Mouse (Mus musculus) cerebellum, postnatal 10 days (tissue): ENCODE data around the gene Hoxc11.

Experiments used
- DNase-seq, 2 experiments: peaks; one replicate each; pipeline ENCODE4 v3.0.0; 2021; ENCODE audit warnings: mixed read lengths in 2 of 2

Hoxc11 gene

DNA sequence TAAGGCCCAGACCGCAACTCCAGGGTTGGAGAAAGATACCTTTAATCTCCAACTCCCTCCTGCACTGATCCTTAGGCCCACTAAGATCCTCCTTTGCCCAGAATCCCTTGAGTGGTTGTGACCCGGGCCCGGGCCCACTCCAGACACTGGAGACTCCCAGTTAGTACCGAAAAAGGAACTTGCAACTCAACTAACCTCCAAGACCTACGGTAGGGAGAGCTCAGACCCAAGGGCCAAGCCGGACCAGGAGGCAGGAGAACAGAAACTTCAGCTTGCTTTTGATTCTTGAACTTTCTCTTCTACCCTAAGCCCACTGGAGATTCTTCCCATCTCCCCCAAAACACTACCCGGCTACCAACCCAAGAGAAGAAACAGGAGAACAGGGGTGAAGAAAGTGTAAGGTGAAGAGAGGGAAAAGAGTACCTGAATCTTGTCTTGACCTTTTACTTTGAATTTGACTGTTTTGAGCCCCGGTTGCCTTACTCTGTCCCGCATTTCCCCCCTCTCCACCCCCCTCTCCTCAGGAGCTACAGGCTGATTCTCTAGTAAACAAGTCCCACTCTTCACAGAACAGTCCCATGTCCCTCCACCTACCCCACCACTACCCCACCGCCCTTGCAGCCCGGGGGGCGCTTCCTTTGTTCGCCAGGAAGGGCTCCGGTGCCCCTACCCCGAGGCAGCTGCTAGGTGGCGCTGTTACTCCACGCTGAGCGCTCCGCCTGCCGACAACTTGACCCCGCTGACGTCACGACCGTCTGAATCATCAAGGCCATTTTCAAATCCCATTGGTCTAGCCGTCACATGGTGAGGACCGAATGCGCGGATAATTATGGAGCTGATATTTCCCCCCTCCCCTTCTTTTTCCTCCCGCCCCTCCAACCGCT lies 11.9 kb downstream of the Hoxc11 start:
- peak; percentile 74 to 78 for DNase-seq

DNA sequence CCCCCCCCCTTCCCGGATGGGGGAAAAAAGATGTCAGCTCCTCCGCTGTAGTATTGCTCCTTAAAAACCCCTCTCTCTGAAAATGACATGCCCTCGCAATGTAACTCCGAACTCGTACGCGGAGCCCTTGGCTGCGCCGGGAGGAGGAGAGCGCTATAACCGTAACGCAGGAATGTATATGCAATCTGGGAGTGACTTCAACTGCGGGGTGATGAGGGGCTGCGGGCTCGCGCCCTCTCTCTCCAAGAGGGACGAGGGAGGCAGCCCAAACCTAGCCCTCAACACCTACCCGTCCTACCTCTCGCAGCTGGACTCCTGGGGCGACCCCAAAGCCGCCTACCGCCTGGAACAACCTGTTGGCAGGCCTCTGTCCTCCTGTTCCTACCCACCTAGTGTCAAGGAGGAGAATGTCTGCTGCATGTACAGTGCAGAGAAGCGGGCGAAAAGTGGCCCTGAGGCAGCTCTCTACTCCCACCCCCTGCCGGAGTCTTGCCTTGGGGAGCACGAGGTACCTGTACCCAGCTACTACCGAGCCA lies 12.6 kb downstream of the Hoxc11 start, which contains the start of gene Hoxc10:
TSS of gene Hoxc10 (plus strand) at position 21 of the 536 bp plus-strand sequence.
- no peak for DNase-seq

DNA sequence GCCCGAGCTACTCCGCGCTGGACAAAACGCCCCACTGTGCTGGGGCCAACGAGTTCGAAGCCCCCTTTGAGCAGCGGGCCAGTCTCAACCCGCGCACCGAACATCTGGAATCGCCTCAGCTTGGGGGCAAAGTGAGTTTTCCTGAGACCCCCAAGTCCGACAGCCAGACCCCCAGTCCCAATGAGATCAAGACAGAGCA lies 13.0 kb downstream of the Hoxc11 start, which contains the start of gene Hoxc5:
TSS of gene Hoxc5 (plus strand) at position 132 of the 199 bp plus-strand sequence.
- no peak for DNase-seq

DNA sequence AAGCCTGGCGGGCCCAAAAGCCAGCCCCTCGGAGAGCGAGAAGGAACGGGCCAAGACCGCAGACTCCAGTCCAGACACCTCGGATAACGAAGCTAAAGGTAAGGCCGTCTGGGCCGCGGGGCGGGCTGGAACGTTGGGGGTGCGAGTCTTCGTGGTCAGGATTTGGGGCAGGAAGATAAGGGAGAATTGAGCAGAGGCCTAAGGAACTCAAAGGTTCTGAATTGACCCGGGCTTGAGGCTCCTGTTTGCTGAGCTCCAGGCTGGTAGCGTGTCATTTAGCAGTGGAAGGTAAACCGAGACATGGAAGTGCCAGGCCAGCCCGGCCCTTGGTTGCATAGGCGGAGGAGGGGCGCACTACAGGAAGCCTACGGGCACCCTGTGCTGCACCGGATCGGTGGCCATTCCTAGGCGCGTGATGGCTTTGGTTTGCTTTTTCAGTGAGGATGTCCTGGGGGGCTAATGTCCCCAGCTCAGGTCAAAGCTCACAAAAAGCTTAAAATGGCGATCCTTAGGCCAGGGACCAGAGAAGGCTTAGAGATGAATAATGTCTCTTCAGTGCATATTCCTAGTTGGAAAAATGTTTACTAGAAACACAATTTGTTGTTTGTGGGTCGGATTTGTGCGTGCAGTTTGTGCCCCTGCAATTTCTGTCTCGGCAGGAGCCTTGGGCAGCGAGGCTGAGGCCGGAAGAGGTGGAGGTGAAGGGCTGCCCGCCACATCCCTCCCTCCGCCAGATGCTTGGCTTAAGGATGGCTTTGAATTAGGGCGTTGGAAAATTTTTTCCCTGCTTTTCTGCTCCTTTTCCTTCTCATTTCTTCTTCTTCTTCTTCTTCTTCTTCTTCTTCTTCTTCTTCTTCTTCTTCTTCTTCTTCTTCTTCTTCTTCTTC lies 13.5 kb downstream of the Hoxc11 start:
- no peak for DNase-seq

DNA sequence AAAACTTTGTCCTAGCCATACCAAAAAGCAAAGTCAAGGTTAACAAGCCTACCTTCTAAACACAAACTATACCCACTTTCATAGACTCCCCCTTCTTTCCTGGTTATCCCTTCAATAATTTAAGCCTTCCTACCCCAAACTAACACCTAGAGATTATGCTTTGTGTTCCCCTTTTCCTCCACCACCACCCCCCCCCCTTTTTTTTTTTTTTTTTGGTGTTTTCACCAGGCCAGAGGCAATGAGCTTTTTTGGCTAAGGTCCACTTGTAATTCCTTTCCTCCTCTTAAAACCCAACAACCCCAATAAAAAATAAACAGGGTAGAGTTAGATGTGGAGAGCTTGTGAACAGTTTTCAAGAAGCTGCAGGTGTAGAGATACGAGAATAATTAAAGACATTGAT lies 15.1 kb downstream of the Hoxc11 start:
- DNase-seq: no peak

DNA sequence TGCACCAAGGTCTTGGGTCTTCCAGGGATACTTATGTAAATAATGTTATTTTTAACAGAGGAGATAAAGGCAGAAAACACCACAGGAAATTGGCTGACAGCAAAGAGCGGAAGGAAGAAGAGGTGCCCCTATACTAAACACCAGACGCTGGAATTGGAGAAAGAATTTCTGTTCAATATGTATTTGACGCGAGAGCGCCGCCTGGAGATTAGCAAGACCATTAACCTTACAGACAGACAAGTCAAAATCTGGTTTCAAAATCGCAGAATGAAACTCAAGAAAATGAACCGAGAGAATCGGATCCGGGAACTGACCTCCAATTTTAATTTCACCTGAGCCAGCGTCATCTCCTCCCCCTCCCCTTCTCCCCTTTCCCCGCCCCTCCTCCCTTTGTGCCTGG lies 16.5 kb downstream of the Hoxc11 start:
- DNase-seq: no peak

DNA sequence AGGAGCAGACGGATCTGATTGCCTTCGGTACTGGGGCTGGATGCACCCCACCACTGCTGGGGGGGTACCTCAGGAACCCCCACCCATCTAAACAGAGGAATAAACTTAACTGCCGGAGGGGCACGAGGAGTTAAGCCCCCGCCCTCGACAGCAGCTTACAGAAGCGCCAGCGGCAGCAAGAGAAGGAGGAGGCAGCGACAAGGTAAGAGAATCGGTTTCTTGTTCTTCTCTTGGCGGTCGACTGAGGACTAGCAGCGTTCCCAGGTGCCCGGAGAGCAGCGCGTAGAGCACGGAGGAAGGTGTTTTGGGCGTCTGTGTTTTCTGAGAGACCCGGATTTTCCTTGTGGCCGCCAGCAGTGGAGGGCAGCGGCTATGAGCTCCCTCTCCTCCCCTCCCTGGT lies 18.0 kb downstream of the Hoxc11 start:
- no peak for DNase-seq

DNA sequence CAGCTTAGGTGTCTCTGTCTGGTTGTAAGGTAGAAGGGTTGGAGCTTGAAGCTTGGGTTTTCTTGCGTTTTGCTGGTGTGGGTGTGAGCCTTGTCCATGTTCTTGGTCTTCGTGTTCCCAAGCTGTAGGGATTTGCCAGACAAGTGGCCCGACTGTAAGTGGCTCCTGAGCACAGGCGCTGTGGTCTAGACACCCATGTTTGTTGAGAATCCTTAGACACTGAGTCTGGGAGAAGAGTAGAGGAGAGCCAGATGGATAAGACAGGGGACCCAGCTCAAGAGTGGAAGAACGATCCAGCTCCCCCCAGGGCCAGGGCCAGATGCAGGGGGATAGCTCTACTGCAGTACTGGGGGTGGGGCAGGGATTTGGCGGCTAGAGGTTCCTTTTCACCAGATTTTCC lies 18.5 kb downstream of the Hoxc11 start:
- DNase-seq: no peak

DNA sequence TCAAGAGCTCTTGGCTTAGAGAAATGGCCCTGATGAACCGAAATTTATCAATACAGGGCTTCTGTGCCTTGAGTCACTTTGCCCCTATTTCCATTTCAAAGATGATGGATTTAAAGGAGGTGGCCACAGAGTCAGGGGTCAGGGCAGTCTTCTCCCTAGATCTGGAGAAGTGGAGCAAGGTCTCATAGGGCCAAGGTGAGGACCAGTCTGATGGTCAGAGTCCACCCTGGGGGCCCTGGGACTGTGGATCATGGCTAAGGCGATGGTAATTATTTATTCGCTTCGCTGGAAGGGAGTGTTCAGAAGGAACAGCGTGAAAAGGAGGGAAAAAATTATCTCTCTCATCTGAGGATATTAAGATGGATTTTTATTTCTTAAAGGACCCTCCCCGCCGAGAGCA lies 20.8 kb downstream of the Hoxc11 start:
- no peak for DNase-seq

DNA sequence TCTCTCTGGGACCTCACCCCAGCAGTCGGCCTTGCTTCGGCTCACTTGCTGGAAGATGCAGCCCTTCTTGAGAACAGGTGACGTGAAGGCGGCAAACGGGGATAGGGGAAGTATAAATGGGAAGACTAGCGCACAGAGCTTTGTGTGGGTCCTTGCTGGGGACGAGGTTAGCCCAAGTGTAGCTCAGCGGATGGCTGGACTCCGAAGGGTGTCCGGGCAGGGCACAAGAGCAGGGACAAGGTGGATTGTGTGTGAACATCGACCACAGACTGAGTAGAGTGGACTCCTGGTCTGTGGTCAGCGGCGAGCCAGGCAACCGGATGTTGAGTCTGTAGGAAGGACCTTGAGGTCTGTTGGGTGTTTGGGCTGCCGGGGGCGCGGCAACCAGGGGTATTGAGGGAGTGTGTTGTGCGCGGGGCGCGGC lies 21.5 kb downstream of the Hoxc11 start:
- DNase-seq: no peak

DNA sequence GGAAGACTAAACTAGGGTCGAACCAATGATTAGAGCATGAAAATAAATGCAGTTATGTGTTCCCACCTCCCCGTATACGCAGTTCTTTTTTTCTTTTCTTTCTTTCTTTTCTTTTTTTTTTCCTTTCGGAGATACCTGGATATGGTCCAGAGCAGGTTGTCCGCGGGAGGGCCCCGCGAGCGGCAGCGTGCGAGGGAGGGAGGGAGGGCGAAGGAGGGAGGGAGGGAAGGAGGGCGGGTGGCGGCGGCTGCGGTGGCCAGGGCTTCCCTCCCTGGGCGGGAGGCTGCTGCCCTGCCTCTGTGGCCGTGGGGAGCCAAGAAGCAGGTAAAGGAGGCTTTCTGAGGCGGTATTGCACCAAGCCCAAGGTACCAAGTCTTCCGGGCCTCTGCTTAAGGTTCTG lies 21.9 kb downstream of the Hoxc11 start, which contains the start of gene Hoxc9:
TSS of gene Hoxc9 (plus strand) at position 269 of the 400 bp plus-strand sequence.
- no peak for DNase-seq

DNA sequence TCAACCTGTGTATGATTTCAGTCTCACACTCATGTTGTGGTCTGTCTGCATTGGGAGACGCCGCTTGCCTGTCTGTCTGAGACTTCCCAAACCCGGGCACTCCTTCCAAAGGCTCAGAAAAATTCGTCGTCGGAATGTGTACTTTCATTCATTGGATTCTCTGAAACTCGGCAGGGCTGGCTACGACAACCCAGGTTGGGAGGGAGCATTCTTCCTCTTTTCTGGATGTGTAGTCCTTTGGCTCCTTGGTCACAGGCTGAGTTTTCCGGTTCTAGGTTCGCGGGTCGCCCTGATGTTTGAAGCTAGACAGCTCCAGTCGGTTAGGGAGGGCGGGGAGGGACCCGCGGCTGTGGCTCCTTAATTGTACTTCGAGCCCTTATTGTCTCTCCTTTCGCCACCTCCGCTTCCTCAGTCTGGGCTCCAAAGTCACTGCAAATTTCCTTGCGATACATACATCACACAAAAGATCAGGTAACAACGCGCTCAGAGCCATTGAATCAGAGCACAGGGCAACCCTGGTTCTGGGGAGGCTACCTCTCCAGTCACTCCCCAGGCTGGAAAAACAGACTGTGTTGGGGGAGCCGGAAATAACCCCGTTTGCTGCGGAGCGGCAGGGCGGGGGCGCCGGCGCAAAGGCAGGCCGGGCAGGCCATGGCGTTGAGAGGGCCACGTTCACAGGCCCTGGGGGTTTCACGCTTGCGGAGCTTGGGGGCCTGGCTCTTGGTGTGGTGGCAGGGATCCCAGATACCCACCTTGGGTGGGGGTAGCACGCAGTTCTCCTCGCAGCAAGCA lies 22.6 kb downstream of the Hoxc11 start:
- DNase-seq: no peak

DNA sequence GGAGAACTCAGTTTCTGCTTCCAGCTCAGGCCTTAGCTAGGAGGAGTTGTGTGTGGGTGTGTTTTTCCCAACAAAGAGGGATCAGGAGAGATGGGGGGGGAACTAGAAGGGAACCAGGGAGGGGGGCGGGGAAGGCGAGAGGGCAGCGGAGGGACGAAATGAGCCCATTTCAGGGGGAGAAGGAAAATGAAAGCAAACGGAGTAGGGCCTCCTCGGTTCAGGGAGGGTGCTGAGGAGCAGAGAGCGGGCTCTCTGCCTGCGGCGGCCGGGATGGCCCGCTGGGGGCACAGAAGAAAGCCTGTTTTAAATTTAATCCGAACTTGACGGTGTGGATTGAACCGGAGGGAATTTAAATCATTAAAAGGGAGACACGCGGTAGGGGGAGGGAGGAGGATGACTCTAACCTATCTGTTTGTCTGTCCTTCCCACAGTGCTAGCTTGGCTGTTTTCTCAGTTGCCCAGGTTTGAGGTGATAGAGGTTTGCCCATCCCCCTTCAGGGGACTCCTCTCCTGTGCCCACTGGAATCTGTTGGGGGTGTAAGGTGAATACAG lies 23.3 kb downstream of the Hoxc11 start:
- DNase-seq: no peak

DNA sequence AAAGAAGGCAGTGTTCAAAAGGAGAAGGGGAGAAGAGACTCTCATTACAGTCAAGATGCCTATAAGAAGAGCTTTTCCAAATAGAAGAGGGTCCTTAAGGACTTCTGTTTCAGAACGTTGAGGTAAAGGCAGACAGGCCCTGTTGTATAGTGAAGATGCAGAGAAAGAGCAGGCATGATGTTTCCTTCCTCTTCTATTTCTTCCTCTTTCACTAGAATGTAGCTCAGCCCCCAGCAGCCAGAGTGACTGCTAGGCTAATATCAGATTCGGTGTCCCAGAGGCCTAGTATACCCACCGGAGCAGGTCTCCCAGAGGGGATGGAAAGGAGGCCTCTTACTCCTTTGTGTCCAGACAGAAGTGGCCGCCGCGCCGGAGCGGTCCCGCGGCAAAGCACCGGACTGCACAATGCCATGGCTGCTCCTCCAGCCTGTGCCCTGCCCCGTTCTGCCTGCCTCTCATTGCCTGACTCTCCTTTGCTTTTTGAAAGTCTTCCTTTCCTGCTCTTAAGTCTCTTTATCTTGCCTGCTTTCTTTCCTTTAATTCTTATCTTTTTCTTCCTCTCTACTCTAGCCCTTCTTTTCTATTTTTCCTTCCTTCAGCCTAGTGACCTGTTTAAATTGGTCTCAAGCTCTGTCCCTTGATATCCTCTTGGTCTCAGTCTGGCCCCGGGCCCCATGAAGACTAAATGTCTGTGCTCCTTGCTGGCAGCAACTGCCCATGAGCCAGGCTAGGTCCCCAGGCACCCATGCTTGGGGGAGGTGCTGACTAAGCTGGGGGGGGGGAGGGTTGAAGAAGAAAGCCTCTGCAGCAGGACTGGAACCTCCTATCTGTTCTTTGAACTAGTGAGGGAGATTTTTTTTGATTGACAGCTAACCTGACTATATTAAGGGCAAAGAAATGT lies 24.6 kb downstream of the Hoxc11 start:
- no peak for DNase-seq

DNA sequence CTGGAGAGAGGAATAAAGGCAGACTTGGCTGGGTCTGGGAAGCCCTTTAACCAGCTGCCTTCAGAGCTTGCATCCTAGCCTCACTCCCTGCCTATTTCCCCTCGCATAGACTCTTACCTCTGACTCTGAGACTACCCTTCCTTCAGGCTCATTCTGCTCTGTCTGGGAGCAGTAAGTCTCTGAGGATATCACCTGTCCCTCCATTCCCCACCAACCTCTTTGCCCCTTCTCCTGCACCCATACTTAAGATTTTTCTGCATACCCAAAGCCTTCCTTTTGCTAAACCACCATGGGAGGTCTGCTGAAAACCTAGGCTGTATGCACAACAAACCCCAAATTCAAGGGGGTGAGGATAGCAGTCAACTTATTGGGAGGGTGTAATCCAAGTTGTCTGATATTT lies 25.7 kb downstream of the Hoxc11 start:
- DNase-seq: no peak

DNA sequence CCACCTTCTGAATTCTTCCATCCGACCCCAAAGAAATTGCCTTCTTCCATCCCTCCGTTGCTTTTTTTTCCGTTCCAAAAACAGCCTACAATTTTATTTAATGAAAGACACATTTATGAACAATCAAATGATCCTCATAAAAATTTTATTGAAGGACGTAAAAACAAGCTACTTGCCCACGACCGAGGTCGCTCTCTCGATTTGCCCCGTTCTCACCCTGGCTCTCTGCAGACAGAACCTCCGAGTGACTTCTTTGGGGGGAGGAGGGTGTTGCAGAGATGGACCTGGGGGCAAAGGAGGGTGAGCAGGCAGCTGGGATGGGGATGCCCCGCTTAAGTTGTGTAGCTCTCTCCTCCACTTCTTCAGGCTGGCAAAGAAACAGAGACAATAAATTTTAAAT lies 26.1 kb downstream of the Hoxc11 start:
- DNase-seq: no peak

DNA sequence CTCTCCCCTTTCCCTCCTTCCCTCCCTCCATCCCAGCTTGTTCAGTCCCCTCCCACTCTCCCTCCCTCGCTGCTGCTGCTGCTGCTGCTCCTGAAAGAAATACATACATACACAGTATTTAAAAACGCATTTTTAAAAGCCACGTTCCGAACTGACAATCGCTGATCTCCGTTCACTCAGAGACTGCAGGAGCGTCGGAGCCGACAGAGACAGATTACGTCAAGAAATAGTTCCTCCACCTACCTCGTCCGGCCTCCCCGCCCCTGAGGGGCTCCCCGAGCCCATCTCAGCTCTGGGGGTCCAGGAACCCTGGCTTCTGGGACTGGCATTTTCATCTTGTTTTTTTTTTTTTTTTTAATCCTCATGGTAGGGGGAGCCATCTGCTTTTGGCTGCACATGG lies 26.7 kb downstream of the Hoxc11 start:
- DNase-seq: no peak

DNA sequence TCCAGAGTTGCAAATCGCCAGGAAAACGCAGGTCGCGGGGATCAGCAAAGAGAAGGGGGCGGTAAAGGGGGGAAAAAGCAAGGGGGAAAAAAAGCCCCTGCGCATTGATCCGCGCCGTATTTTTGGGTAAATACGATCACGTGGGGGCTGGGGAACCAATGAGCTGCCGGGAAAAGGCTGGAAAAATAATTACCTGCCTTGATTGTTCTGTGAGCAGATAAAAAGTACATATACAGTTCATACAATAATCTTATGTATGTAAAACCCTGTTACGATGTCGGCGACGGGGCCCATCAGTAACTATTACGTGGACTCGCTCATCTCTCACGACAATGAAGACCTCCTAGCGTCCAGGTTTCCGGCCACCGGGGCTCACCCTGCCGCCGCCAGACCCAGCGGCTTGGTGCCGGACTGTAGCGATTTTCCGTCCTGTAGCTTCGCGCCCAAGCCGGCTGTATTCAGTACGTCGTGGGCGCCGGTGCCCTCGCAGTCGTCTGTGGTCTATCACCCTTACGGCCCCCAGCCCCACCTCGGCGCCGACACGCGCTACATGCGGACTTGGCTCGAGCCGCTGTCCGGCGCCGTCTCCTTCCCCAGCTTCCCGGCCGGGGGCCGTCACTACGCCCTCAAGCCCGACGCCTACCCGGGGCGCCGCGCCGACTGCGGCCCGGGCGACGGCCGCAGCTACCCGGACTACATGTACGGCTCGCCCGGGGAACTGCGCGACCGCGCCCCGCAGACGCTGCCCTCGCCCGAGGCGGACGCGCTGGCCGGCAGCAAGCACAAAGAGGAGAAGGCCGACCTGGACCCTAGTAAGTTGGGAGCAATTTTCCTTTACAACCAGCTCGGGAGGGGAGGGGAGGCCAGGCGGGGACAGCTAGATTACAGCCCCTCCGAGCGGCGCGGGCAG lies 27.4 kb downstream of the Hoxc11 start:
- DNase-seq: no peak

DNA sequence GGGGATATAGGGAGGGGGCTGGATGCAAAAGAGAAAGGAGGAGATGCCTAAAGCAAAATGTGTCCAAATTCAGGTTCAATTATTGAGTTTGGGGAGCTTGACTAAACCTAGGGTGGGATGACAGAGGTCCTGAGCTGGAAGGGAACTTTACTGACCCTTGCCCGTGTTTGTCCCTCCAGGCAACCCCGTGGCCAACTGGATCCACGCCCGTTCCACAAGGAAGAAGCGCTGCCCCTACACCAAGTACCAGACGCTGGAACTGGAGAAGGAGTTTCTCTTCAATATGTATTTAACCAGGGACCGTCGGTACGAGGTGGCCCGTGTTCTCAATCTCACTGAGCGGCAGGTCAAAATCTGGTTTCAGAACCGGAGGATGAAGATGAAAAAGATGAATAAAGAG lies 29.5 kb downstream of the Hoxc11 start:
- no peak for DNase-seq

DNA sequence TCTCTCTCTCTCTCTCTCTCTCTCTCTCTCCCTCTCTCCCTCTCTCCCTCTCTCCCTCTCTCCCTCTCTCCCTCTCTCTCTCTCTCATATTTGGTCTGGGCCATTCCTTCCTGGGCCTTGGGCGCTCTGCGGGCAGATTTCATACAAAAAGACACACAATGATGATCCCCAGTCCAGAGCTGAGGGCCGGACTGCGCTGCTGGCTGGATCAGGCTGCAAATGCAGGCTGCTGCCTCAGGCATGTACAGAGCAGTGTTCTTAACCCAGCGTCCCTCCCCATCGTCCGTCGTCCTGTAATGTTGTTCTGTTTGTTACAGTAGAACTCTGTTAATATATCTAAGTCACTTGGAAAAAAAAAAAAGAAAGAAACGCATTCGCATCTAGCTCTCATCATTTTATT lies 30.3 kb downstream of the Hoxc11 start:
- DNase-seq: no peak
